Mouse (Mus musculus) stomach, embryonic 16.5 days (tissue): ENCODE measurements around the gene Ctsa. TPM values are rescaled to one million over a fixed set of nuclear protein-coding genes. Genes with fewer than 3 reads are reported as not detected.
"Not testable (repeated sequence)": the region's sequence is repeated elsewhere in the genome, so short reads cannot be mapped to it uniquely, and the experiment has no call there.

Source experiments
- ATAC-seq: fragments of 200-750 bp; cut with Nextera tagmentation; 2 replicates; pipeline ENCODE4 v1.8.0; 2017; ENCODE audit warnings: moderate number of reproducible peaks, moderate TSS enrichment; ENCODE audit not compliant: insufficient read depth, low FRiP score
- H3K27ac ChIP-seq: fragments of 300-500 bp; sonication (generic); 2 replicates; pipeline ENCODE4 v1.5.1; 2014; ENCODE audit warnings: low read length
- H3K27me3 ChIP-seq: fragments of 300-500 bp; sonication (generic); 2 replicates; pipeline ENCODE4 v1.6.1; 2014; ENCODE audit warnings: low read length, control low read depth, mixed read lengths; ENCODE audit not compliant: control insufficient read depth, insufficient read depth
- H3K36me3 ChIP-seq: fragments of 300-500 bp; sonication (generic); 2 replicates; pipeline ENCODE4 v1.6.1; 2014; ENCODE audit warnings: low read length; ENCODE audit not compliant: control insufficient read depth, insufficient read depth
- H3K4me1 ChIP-seq: fragments of 300-500 bp; sonication (generic); 2 replicates; pipeline ENCODE4 v1.6.1; 2014; ENCODE audit warnings: low read length, control low read depth, mixed read lengths; ENCODE audit not compliant: control insufficient read depth, insufficient read depth
- H3K4me2 ChIP-seq: fragments of 300-500 bp; sonication (generic); 2 replicates; pipeline ENCODE4 v1.6.1; 2014; ENCODE audit warnings: low read depth, low read length, mixed read lengths
- H3K4me3 ChIP-seq: fragments of 300-500 bp; sonication (generic); replicated peaks from 2 replicates; pipeline ENCODE4 v1.5.1; 2014; ENCODE audit warnings: mild to moderate bottlenecking, low read length
- H3K9ac ChIP-seq: fragments of 300-500 bp; sonication (generic); 2 replicates; pipeline ENCODE4 v1.6.1; 2014; ENCODE audit warnings: low read length
- H3K9me3 ChIP-seq: fragments of 300-500 bp; sonication (generic); replicated peaks from 2 replicates; pipeline ENCODE4 v1.6.1; 2016; ENCODE audit warnings: low read length, control low read depth; ENCODE audit not compliant: control insufficient read depth
- WGBS: fragments of 180-500 bp; shearing (Covaris S2); extraction: QIAGEN DNeasy Blood & Tissue Kit; methylation state at CpG from one replicate; pipeline ENCODE4 v1.1.7; 2014; 5-methylcytosine and 5-hydroxymethylcytosine counted together
- polyA plus RNA-seq: library from polyadenylated mRNA; unstranded; fragments of >200 nt; fragmentation: Nextera tagmentation; extraction: Ambion mirVana; gene quantifications from 2 replicates; pipeline ENCODE4 v1.2.1, GENCODE M21; 2015

Gene Ctsa
- polyA plus RNA-seq, 1 experiment from 2014 or later: 162 TPM

DNA sequence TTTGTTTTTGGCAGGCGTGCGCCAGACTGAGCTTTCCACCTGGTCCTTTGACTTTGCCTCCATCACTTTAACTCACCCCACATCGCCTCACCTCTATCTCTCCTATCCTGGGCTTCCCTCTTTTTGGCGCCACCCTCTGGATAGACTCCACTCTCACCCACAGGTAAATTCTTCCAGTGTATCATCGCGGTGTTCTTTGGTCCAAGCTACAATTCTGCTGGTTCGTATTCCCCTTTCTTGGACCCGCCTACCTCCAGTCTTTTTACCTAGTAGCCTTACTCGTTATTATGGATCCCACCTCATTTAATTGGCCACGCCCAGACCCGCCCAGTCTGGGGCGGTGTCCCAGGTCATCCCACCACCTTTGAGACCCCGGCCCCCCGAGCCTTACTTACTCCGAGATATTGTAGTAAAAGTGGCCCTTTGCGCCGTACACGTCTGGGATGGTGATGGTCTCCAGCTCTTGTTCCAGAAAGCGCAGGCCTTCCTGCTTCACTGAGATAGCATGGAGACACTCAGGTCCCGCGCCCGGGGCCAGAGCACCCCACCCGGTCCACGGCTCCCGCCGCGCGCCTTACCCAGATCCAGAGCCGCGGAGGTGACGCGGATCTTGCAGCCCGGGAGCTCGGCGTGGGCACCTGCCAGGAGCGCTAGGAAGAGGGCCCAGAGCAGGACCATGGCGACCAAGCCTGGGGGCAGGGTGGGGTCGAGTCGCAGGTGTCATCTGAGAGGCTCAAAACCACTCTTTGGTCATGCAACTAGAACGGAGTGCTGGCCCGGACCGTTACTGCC lies 23.8 kb downstream of the Ctsa start:
- H3K27ac ChIP-seq: peak overlapping the region; percentile 43; the same call in 1 of the 2 replicates
- H3K27me3 ChIP-seq: peaks cover 4% of the 10 kb centered on the region; the same call in 1 of the 2 replicates
- H3K4me3 ChIP-seq: peak overlapping the region; percentile 53
- H3K4me2 ChIP-seq: peak overlapping the region; percentile 86
- H3K36me3 ChIP-seq: no peaks in the 10 kb centered on the region; the same call in 1 of the 2 replicates
- peak overlapping the region; percentile 66 for H3K9ac ChIP-seq
- H3K4me1 ChIP-seq: peaks cover 20% of the 10 kb centered on the region
- H3K9me3 ChIP-seq: no peaks in the 10 kb centered on the region
- WGBS: 3% methylated on average over 42 of the region's 42 CpGs
- no peak for ATAC-seq

DNA sequence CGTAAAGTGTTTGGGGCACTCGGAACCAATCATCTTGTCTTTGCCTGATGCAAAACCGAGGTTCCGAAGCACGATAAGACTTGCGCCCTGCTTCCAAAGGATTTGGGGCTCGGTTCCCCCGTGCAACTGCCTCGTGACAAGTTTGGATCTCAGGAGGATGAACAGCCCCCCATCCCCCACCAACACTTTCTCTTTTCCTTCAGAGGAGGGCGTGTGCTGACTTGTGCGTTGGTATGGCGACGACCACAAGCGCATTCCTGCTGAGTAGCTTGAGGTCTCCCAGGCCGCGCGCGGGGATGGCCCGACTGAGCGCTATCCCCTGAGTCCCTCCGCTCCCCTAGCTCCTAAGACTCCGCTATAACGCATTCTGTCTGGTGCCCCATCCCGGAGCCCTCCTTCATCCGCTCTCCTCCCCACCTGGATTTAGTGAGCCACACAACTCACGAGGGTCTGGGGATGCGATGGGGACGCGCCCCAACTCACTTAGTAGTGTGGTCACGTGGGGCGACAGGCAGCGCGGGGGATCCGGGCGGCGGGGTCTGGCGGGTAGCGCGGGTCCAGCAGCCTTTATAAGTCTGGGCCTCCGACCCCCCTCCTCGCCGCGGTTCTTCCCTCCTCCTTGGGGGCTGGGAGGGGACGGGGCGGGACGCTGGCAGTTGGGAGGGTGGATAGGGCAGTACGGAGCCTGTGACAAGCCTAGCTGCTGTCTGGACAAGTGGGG lies 24.6 kb downstream of the Ctsa start, which contains the start of gene Pltp:
Gene Pltp, minus strand, starts transcription at position 611 of the 721 bp plus-strand sequence.
- peak within 1 kb of the TSS; percentile 66 for H3K9ac ChIP-seq
- H3K4me1 ChIP-seq: peaks cover 24% of the 10 kb centered on the region
- peak within 1 kb of the TSS; percentile 86 for H3K4me2 ChIP-seq
- H3K27ac ChIP-seq: peak within 1 kb of the TSS; percentile 79
- under 1% methylated on average over 47 of the region's 47 CpGs for WGBS
- no peaks in the 10 kb centered on the region; the same call in 1 of the 2 replicates for H3K36me3 ChIP-seq
- peaks cover 4% of the 10 kb centered on the region; the same call in 1 of the 2 replicates for H3K27me3 ChIP-seq
- no peaks in the 10 kb centered on the region for H3K9me3 ChIP-seq
- peak; percentile 54; the same call in 1 of the 2 replicates for ATAC-seq
- H3K4me3 ChIP-seq: peak within 1 kb of the TSS; percentile 53

DNA sequence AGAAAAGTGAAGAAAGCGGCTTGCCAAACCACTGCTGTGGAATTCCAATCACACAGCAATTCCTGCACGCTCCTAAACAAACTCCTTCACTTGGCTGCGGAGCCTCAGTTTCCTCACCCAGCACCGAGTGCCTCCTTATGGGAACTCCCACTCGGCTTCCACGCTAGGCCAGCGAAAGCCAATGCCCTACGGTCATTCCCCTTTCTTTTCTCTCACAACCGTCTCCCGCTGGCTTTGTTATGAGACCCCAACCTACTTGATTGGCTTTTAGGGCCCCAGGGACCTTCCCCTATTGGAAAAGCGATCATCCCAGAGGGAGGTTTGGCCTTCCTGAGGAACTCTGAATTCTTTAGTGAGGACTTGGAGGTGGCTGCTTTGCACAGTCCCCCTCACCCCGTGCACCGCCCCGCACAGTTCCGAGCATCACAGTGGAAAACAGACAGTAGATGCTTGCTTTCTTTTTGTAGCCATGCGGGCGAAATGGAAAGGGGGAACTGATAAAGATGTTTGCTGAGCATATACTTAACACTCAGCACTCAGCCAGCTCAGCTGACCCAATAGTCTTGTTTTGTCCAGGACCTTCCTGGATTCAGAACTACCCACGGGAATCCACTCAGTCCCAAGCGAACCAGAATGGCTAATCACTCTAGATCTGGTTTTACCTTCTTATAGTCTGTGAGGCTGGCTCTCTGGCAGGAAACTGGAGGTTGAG lies 25.3 kb downstream of the Ctsa start:
- Histone ChIP-seq H3K4me3 (peak overlapping the region; percentile 53), H3K27ac (peak overlapping the region; percentile 79; the same call in 1 of the 2 replicates), H3K4me2 (peak overlapping the region; percentile 86), H3K27me3 (peaks cover 4% of the 10 kb centered on the region; the same call in 1 of the 2 replicates), H3K9ac (peak overlapping the region; percentile 66), H3K9me3 (no peaks in the 10 kb centered on the region), H3K4me1 (peaks cover 28% of the 10 kb centered on the region), H3K36me3 (no peaks in the 10 kb centered on the region)
- ATAC-seq: no peak
- 15% methylated on average over 19 of the region's 19 CpGs for WGBS

DNA sequence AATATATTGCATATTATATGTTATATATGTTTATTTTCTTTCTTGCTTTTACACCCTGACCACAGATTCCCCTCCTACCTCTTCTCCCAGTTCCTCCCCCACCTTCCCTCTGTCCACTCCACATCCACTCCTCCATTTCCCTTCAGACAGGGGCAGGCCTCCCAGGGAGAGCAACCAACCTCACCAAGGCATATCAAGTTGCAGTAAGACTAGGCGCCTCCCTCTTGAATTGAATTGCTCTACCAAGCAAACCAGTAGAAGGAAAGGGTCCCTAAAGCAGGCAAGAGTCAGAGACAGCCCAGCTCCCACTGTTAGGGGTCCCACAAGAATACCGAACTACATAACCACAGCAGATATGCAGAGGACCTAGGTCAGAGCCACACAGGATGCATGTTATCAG lies 26.5 kb downstream of the Ctsa start:
- no peaks in the 10 kb centered on the region for H3K36me3 ChIP-seq
- no peak for ATAC-seq
- H3K4me3 ChIP-seq: no peak overlapping the region
- no peak overlapping the region for H3K4me2 ChIP-seq
- H3K4me1 ChIP-seq: peaks cover 28% of the 10 kb centered on the region
- H3K9ac ChIP-seq: no peak overlapping the region
- H3K27me3 ChIP-seq: peaks cover 4% of the 10 kb centered on the region; the same call in 1 of the 2 replicates
- H3K27ac ChIP-seq: no peak overlapping the region
- 58% methylated on average over 2 of the region's 2 CpGs for WGBS
- no peaks in the 10 kb centered on the region for H3K9me3 ChIP-seq

DNA sequence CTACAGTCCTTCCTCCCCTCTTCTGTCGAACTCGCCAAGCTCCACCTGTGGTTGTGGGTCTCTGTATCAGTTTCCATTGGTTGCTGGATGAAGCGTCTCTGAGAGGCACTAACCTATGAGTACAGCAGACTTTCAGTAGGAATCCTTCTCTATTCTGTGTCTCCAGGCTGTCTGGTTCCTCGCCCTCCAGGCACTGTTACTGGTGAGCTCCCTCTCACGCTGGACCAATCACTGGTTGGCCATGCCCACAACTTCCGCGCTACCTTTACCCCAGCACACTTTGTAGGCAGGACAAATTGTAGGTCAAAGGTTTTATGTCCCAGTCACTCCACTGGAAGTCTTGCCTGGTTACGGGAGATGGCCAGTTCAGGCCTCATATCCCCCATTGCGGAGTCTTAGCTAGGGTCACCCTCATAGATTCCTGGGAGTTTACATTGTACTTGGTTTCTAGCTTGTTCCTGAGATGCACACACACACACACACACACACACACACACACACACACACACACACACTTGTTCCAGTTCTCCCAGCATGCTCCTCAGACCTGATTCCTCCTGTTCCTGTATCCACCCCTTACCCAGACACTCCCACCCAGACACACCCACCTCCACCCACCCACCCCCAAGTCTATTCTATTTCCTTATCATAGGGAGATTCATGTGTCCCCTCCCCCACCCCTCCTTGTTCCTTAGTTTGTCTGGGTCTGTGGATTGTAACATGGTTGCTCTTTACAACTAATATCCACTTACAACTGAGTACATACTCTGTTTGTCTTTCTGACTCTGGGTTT lies 27.2 kb downstream of the Ctsa start:
- Histone ChIP-seq H3K4me1 (peaks cover 28% of the 10 kb centered on the region), H3K27me3 (peaks cover 4% of the 10 kb centered on the region; the same call in 1 of the 2 replicates), H3K36me3 (no peaks in the 10 kb centered on the region), H3K4me3 (no peak overlapping the region), H3K9me3 (no peaks in the 10 kb centered on the region), H3K9ac (no peak overlapping the region), H3K4me2 (no peak overlapping the region), H3K27ac (0 out of 2 replicates have a peak overlapping the region, but pooled peaks have one; percentile 9)
- no peak for ATAC-seq
- 56% methylated on average over 9 of the region's 9 CpGs for WGBS

DNA sequence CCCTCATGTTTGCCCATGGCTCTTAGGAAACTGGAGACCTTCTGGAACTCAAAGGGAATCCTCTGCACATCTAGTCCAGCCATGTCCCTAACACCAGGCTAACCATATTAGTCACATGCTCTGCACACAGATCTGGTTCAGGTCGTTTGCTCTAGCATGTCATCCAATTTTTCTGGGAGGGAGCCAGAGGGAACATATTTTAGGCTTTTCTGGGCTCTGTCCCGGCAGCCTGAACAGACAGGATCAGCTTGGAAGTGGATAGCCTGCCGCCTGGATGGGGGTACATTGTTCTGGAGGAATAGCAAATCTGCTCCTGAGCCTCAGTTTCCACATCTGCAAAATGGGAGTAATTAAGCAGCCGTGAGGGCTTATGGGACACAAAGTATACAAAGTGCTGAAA lies 28.4 kb downstream of the Ctsa start:
- ATAC-seq: no peak
- WGBS: 59% methylated on average over 4 of the region's 4 CpGs
- H3K4me1 ChIP-seq: peaks cover 26% of the 10 kb centered on the region

DNA sequence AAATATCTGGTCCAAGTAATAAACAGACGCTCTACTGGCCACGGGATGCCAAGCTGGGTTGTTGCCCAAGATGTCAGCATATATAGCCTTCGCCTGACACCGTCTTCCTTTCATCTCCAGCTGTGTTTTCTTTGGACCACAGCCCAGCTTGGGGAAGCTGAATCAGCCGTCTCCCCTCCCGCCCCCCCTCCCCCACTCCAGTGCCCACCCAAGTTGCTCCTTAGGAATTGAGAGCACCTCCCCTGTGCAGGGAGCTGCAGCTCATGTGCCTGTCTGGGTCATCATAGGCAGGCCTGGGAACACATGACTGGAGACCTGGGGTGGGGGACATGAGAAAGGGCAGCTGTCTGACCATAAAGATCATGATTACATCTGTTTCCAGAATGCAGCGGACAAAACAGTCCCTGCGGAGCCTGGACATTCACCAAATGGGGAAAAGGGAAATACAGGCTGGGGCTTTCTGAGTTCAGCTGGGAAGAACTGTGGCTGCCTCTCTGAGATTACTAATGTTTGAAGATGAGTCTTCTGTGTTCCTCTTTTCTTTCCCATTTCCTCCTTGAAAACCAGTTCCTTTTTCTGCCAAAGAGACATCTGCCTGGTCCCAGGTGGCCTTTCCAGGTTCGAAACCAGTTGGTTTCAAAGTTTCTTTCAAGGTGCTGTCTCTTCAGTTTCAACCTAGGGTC lies 29.6 kb downstream of the Ctsa start:
- ATAC-seq: peak; percentile 80
- Histone ChIP-seq H3K9ac (no peak overlapping the region; the same call in 1 of the 2 replicates), H3K4me1 (peaks cover 25% of the 10 kb centered on the region), H3K4me2 (no peak overlapping the region), H3K9me3 (no peaks in the 10 kb centered on the region), H3K4me3 (no peak overlapping the region), H3K27ac (peak overlapping the region; percentile 81), H3K36me3 (no peaks in the 10 kb centered on the region), H3K27me3 (no peaks in the 10 kb centered on the region)
- WGBS: 26% methylated on average over 9 of the region's 9 CpGs

More for the DNA sequence above, 28.4 kb downstream of the Ctsa start:
- Histone ChIP-seq H3K4me2 (no peak overlapping the region), H3K27ac (peak overlapping the region; percentile 81; the same call in 1 of the 2 replicates), H3K9ac (no peak overlapping the region), H3K4me3 (no peak overlapping the region), H3K27me3 (peaks cover 4% of the 10 kb centered on the region; the same call in 1 of the 2 replicates), H3K9me3 (no peaks in the 10 kb centered on the region), H3K36me3 (no peaks in the 10 kb centered on the region)

DNA sequence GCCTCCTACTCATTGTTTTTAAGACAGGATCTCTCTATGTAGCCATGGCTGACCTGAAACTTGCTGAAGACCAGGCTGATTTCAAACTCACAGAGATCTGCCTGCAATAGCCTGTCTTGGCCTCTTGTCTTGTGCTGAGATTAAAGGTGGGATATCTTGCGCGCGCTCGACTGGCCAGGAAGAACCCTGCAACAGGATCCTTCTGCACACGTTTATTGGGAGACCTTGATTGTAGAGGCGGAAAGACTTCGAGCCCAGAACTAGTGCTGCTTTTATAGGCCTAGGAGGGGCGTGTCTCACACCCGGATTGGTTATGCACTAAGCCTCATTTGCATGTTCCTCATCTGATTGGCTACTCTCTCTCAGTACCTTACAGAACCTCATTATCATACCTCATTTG lies 30.7 kb downstream of the Ctsa start:
- not testable (repeated sequence) for H3K27ac ChIP-seq, H3K4me3 ChIP-seq, ATAC-seq, H3K9me3 ChIP-seq, H3K27me3 ChIP-seq, H3K36me3 ChIP-seq, H3K4me2 ChIP-seq, H3K9ac ChIP-seq
- WGBS: 96% methylated on average over 7 of the region's 9 CpGs
- peaks cover 25% of the 10 kb centered on the region for H3K4me1 ChIP-seq
